Mouse (Mus musculus): ENCODE measurements around the gene Cd5. TPM values are rescaled to one million over a fixed set of nuclear protein-coding genes. Genes with fewer than 3 reads are reported as not detected.

The Cd5 gene
- polyA plus RNA-seq, 1 experiment from 2014 or later = 0.05 TPM

GRCm38 (mm10) chr19:10751607-10752006 lies 12.8 kb upstream of the Cd5 start:
- H3K4me1 ChIP-seq (replicated peaks; ENCODE audit: control insufficient read depth, insufficient read depth, low read length) = no peaks in the 10 kb centered on the region; the same call in 1 of the 2 replicates
- no peak overlapping the region for H3K4me2 ChIP-seq (ENCODE audit: low read depth, low read length, severe bottlenecking)
- H3K9ac ChIP-seq (ENCODE audit: low read length) = no peak overlapping the region
- H3K36me3 ChIP-seq (ENCODE audit: control insufficient read depth, insufficient read depth, low read length) = no peaks in the 10 kb centered on the region
- no peaks in the 10 kb centered on the region for H3K27me3 ChIP-seq (ENCODE audit: control insufficient read depth, insufficient read depth, low read length)
- no peak for ATAC-seq (replicated peaks; ENCODE audit: low FRiP score)
- 90% methylated on average over 1 of the region's 1 CpGs for WGBS
- no peaks in the 10 kb centered on the region for H3K9me3 ChIP-seq (ENCODE audit: control insufficient read depth, low read length)
- H3K4me3 ChIP-seq (ENCODE audit: low read depth, low read length) = no peak overlapping the region
- H3K27ac ChIP-seq (ENCODE audit: low read depth, low read length) = no peak overlapping the region
- DNase-seq (ENCODE audit: low spot score) = no peak

- H3K36me3 ChIP-seq (ENCODE audit: control insufficient read depth, insufficient read depth, low read length) = no peaks in the 10 kb centered on the region
- no peak for DNase-seq (ENCODE audit: low spot score)
- no peak overlapping the region for H3K9ac ChIP-seq (ENCODE audit: low read length)
- no peak overlapping the region for H3K4me2 ChIP-seq (ENCODE audit: low read depth, low read length, severe bottlenecking)
- H3K4me1 ChIP-seq (replicated peaks; ENCODE audit: control insufficient read depth, insufficient read depth, low read length) = no peaks in the 10 kb centered on the region; the same call in 1 of the 2 replicates
- 87% methylated on average over 6 of the region's 6 CpGs for WGBS
- H3K27ac ChIP-seq (ENCODE audit: low read depth, low read length) = no peak overlapping the region
- no peak overlapping the region for H3K4me3 ChIP-seq (ENCODE audit: low read depth, low read length)
- ATAC-seq (replicated peaks; ENCODE audit: low FRiP score) = no peak
- H3K9me3 ChIP-seq (ENCODE audit: control insufficient read depth, low read length) = no peaks in the 10 kb centered on the region
- H3K27me3 ChIP-seq (ENCODE audit: control insufficient read depth, insufficient read depth, low read length) = no peaks in the 10 kb centered on the region
Measured at GRCm38 (mm10) chr19:10750161-10750560, 11.4 kb upstream of the Cd5 start.

GRCm38 (mm10) chr19:10749295-10749694 lies 10.5 kb upstream of the Cd5 start:
- Histone ChIP-seq H3K36me3 (ENCODE audit: control insufficient read depth, insufficient read depth, low read length) (no peaks in the 10 kb centered on the region), H3K27ac (ENCODE audit: low read depth, low read length) (no peak overlapping the region), H3K4me1 (replicated peaks; ENCODE audit: control insufficient read depth, insufficient read depth, low read length) (no peaks in the 10 kb centered on the region; the same call in 1 of the 2 replicates), H3K9me3 (ENCODE audit: control insufficient read depth, low read length) (no peaks in the 10 kb centered on the region), H3K9ac (ENCODE audit: low read length) (no peak overlapping the region), H3K27me3 (ENCODE audit: control insufficient read depth, insufficient read depth, low read length) (no peaks in the 10 kb centered on the region), H3K4me3 (ENCODE audit: low read depth, low read length) (no peak overlapping the region), H3K4me2 (ENCODE audit: low read depth, low read length, severe bottlenecking) (no peak overlapping the region)
- no peak for ATAC-seq (replicated peaks; ENCODE audit: low FRiP score)
- DNase-seq (ENCODE audit: low spot score) = no peak
- 91% methylated on average over 6 of the region's 6 CpGs for WGBS

- Histone ChIP-seq H3K27ac (ENCODE audit: low read depth, low read length) (no peak overlapping the region), H3K9ac (ENCODE audit: low read length) (no peak overlapping the region), H3K4me3 (ENCODE audit: low read depth, low read length) (no peak overlapping the region), H3K4me1 (replicated peaks; ENCODE audit: control insufficient read depth, insufficient read depth, low read length) (no peaks in the 10 kb centered on the region; the same call in 1 of the 2 replicates), H3K36me3 (ENCODE audit: control insufficient read depth, insufficient read depth, low read length) (no peaks in the 10 kb centered on the region), H3K4me2 (ENCODE audit: low read depth, low read length, severe bottlenecking) (no peak overlapping the region), H3K9me3 (ENCODE audit: control insufficient read depth, low read length) (no peaks in the 10 kb centered on the region), H3K27me3 (ENCODE audit: control insufficient read depth, insufficient read depth, low read length) (no peaks in the 10 kb centered on the region)
- no peak for DNase-seq (ENCODE audit: low spot score)
- 54% methylated on average over 11 of the region's 11 CpGs for WGBS
- no peak for ATAC-seq (replicated peaks; ENCODE audit: low FRiP score)
Measured at GRCm38 (mm10) chr19:10748401-10749102, 9.8 kb upstream of the Cd5 start.

GRCm38 (mm10) chr19:10747718-10748117 lies 8.9 kb upstream of the Cd5 start:
- H3K27me3 ChIP-seq (ENCODE audit: control insufficient read depth, insufficient read depth, low read length) = no peaks in the 10 kb centered on the region
- no peak for ATAC-seq (replicated peaks; ENCODE audit: low FRiP score)
- no peak overlapping the region for H3K9ac ChIP-seq (ENCODE audit: low read length)
- H3K4me2 ChIP-seq (ENCODE audit: low read depth, low read length, severe bottlenecking) = no peak overlapping the region
- H3K4me3 ChIP-seq (ENCODE audit: low read depth, low read length) = no peak overlapping the region
- no peaks in the 10 kb centered on the region for H3K36me3 ChIP-seq (ENCODE audit: control insufficient read depth, insufficient read depth, low read length)
- WGBS = 84% methylated on average over 6 of the region's 6 CpGs
- no peaks in the 10 kb centered on the region; the same call in 1 of the 2 replicates for H3K4me1 ChIP-seq (replicated peaks; ENCODE audit: control insufficient read depth, insufficient read depth, low read length)
- no peak overlapping the region for H3K27ac ChIP-seq (ENCODE audit: low read depth, low read length)
- no peaks in the 10 kb centered on the region for H3K9me3 ChIP-seq (ENCODE audit: control insufficient read depth, low read length)
- DNase-seq (ENCODE audit: low spot score) = no peak

- Histone ChIP-seq H3K36me3 (ENCODE audit: control insufficient read depth, insufficient read depth, low read length) (no peaks in the 10 kb centered on the region), H3K27ac (ENCODE audit: low read depth, low read length) (no peak overlapping the region), H3K9me3 (ENCODE audit: control insufficient read depth, low read length) (no peaks in the 10 kb centered on the region), H3K9ac (ENCODE audit: low read length) (no peak overlapping the region), H3K27me3 (ENCODE audit: control insufficient read depth, insufficient read depth, low read length) (no peaks in the 10 kb centered on the region), H3K4me1 (replicated peaks; ENCODE audit: control insufficient read depth, insufficient read depth, low read length) (no peaks in the 10 kb centered on the region; the same call in 1 of the 2 replicates), H3K4me2 (ENCODE audit: low read depth, low read length, severe bottlenecking) (no peak overlapping the region), H3K4me3 (ENCODE audit: low read depth, low read length) (no peak overlapping the region)
- WGBS = 92% methylated on average over 7 of the region's 7 CpGs
- ATAC-seq (replicated peaks; ENCODE audit: low FRiP score) (no peak), DNase-seq (ENCODE audit: low spot score) (no peak)
Measured at GRCm38 (mm10) chr19:10747182-10747581, 8.4 kb upstream of the Cd5 start.

- WGBS = 82% methylated on average over 3 of the region's 3 CpGs
- DNase-seq (ENCODE audit: low spot score) = no peak
Measured at GRCm38 (mm10) chr19:10742565-10742964, 3.8 kb upstream of the Cd5 start.

GRCm38 (mm10) chr19:10742145-10742544 lies 3.3 kb upstream of the Cd5 start:
- H3K9ac ChIP-seq (ENCODE audit: low read length) = no peak overlapping the region
- WGBS = 79% methylated on average over 6 of the region's 6 CpGs
- no peaks in the 10 kb centered on the region for H3K4me1 ChIP-seq (replicated peaks; ENCODE audit: control insufficient read depth, insufficient read depth, low read length)
- no peaks in the 10 kb centered on the region for H3K36me3 ChIP-seq (ENCODE audit: control insufficient read depth, insufficient read depth, low read length)
- no peak for ATAC-seq (replicated peaks; ENCODE audit: low FRiP score)
- no peaks in the 10 kb centered on the region for H3K27me3 ChIP-seq (ENCODE audit: control insufficient read depth, insufficient read depth, low read length)
- no peak overlapping the region for H3K4me3 ChIP-seq (ENCODE audit: low read depth, low read length)
- no peak overlapping the region for H3K4me2 ChIP-seq (ENCODE audit: low read depth, low read length, severe bottlenecking)
- H3K27ac ChIP-seq (ENCODE audit: low read depth, low read length) = no peak overlapping the region
- no peak for DNase-seq (ENCODE audit: low spot score)
- no peaks in the 10 kb centered on the region for H3K9me3 ChIP-seq (ENCODE audit: control insufficient read depth, low read length)

More at GRCm38 (mm10) chr19:10742565-10742964, 3.8 kb upstream of the Cd5 start:
- no peak overlapping the region for H3K9ac ChIP-seq (ENCODE audit: low read length)
- no peaks in the 10 kb centered on the region for H3K4me1 ChIP-seq (replicated peaks; ENCODE audit: control insufficient read depth, insufficient read depth, low read length)
- no peak overlapping the region for H3K27ac ChIP-seq (ENCODE audit: low read depth, low read length)
- H3K4me2 ChIP-seq (ENCODE audit: low read depth, low read length, severe bottlenecking) = no peak overlapping the region
- H3K27me3 ChIP-seq (ENCODE audit: control insufficient read depth, insufficient read depth, low read length) = no peaks in the 10 kb centered on the region
- no peaks in the 10 kb centered on the region for H3K36me3 ChIP-seq (ENCODE audit: control insufficient read depth, insufficient read depth, low read length)
- no peak overlapping the region for H3K4me3 ChIP-seq (ENCODE audit: low read depth, low read length)
- no peaks in the 10 kb centered on the region for H3K9me3 ChIP-seq (ENCODE audit: control insufficient read depth, low read length)
- ATAC-seq (replicated peaks; ENCODE audit: low FRiP score) = no peak

Data from forebrain, embryonic 11.5 days (tissue).